Mouse (Mus musculus): ENCODE data around the gene Polr3gl.

Gene Polr3gl

GRCm38 (mm10) chr3:96558159-96558558 lies 35.8 kb downstream of the Polr3gl start:
- no peak for DNase-seq (ENCODE audit: low read depth, low spot score)

- DNase-seq (ENCODE audit: low read depth, low spot score), result peak; percentile 96
Observed at GRCm38 (mm10) chr3:96557694-96558093, 36.3 kb downstream of the Polr3gl start, which contains the start of gene Txnip. Gene Txnip, plus strand, starts transcription at chr3:96557957.

GRCm38 (mm10) chr3:96556651-96557635 lies 37.0 kb downstream of the Polr3gl start:
- DNase-seq (ENCODE audit: low read depth, low spot score), result no peak

- DNase-seq (ENCODE audit: low read depth, low spot score), result no peak
Observed at GRCm38 (mm10) chr3:96555999-96556614, 37.9 kb downstream of the Polr3gl start.

GRCm38 (mm10) chr3:96555041-96555596 lies 38.9 kb downstream of the Polr3gl start:
- DNase-seq (ENCODE audit: low read depth, low spot score), result no peak

GRCm38 (mm10) chr3:96554251-96554650 lies 39.7 kb downstream of the Polr3gl start:
- DNase-seq (ENCODE audit: low read depth, low spot score), result no peak

GRCm38 (mm10) chr3:96553601-96554000 lies 40.4 kb downstream of the Polr3gl start:
- DNase-seq (ENCODE audit: low read depth, low spot score), result no peak

- DNase-seq (ENCODE audit: low read depth, low spot score), result no peak
Observed at GRCm38 (mm10) chr3:96551890-96552289, 42.1 kb downstream of the Polr3gl start.

- DNase-seq (ENCODE audit: low read depth, low spot score), result no peak
Observed at GRCm38 (mm10) chr3:96551203-96551602, 42.8 kb downstream of the Polr3gl start.

- no peak for DNase-seq (ENCODE audit: low read depth, low spot score)
Observed at GRCm38 (mm10) chr3:96549346-96549745, 44.6 kb downstream of the Polr3gl start.

GRCm38 (mm10) chr3:96548824-96549223 lies 45.2 kb downstream of the Polr3gl start:
- DNase-seq (ENCODE audit: low read depth, low spot score), result no peak

GRCm38 (mm10) chr3:96547389-96547960 lies 46.5 kb downstream of the Polr3gl start:
- DNase-seq (ENCODE audit: low read depth, low spot score), result peak; percentile 46

GRCm38 (mm10) chr3:96546880-96547279 lies 47.1 kb downstream of the Polr3gl start:
- DNase-seq (ENCODE audit: low read depth, low spot score), result no peak

- no peak for DNase-seq (ENCODE audit: low read depth, low spot score)
Observed at GRCm38 (mm10) chr3:96545565-96545964, 48.4 kb downstream of the Polr3gl start.

GRCm38 (mm10) chr3:96543345-96543744 lies 50.6 kb downstream of the Polr3gl start:
- no peak for DNase-seq (ENCODE audit: low read depth, low spot score)

- DNase-seq (ENCODE audit: low read depth, low spot score), result no peak
Observed at GRCm38 (mm10) chr3:96542554-96542953, 51.4 kb downstream of the Polr3gl start.

GRCm38 (mm10) chr3:96541328-96542078 lies 52.5 kb downstream of the Polr3gl start:
- no peak for DNase-seq (ENCODE audit: low read depth, low spot score)

- DNase-seq (ENCODE audit: low read depth, low spot score), result no peak
Observed at GRCm38 (mm10) chr3:96540740-96541139, 53.2 kb downstream of the Polr3gl start.

- no peak for DNase-seq (ENCODE audit: low read depth, low spot score)
Observed at GRCm38 (mm10) chr3:96539316-96539715, 54.7 kb downstream of the Polr3gl start.

GRCm38 (mm10) chr3:96534300-96534699 lies 59.7 kb downstream of the Polr3gl start:
- DNase-seq (ENCODE audit: low read depth, low spot score), result no peak

- DNase-seq (ENCODE audit: low read depth, low spot score), result no peak
Observed at GRCm38 (mm10) chr3:96532050-96532449, 61.9 kb downstream of the Polr3gl start.

Measured in retina, postnatal 7 days (tissue).